Mouse (Mus musculus) cerebellum, adult 18-20 months (tissue): ENCODE measurements around the gene Taf8.

ENCODE experiments used
- DNase-seq, 2 experiments: peaks; one replicate each; pipeline ENCODE4 v3.0.0; 2021

The Taf8 gene

DNA sequence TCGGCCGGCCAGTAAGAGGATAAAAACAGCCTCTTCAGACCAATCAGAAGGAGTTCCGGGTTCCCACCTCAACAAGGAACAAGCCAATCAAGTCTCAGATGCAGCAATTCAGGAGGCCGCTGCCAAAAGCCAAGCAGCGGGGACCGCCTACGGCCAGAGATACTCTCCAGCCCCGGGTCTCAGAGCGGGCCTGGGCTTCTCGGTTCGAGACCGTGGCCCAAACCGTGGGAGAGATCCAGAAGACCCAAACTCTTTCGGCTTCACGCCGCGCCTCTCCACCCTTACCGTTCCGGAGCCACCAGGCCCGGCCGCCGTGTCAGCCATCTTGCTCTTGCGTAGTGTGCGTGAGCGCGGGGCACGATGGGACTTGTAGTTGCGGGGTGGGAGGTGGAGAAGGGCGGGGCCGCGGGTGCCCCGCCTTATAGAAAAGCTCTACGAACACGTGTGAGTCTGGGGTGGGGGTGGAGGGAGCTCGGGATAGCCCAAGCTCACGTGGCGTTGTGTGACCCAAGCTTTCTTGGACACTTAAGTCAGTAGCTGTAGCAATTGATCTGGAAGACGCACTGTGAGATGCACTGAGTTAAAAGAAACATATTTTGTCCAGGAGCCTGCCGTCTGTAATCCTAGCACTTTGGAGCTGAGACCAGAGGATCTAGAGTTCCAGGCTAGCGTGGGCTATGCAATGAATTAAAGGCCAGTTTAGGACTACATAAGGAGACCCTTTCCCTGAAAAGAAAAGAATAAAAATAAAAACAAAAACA is at the start of gene Taf8:
Gene Taf8, minus strand, starts transcription at position 347 of the 761 bp plus-strand sequence.
- DNase-seq = peak; percentile 93

DNA sequence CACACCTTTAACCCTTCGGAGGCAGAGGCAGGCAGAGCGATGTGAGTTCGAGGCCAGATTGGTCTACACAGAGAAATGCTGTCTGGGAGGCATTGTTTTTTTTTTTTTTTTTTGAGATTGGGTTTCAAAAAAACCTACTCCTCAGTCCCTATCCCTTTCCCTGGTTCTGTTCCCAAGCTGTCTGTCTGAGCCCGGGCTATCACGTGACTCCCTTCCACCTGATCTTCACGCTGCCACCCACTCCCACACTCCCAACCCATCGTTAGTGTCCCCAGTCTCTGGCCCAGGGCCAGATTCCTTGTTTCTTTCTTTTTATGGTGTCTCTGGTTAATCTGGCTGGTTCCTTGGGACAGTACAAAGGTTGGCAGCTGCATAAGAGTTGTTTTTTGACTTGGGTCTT is 49.0 kb upstream of the Taf8 start:
- no peak for DNase-seq

DNA sequence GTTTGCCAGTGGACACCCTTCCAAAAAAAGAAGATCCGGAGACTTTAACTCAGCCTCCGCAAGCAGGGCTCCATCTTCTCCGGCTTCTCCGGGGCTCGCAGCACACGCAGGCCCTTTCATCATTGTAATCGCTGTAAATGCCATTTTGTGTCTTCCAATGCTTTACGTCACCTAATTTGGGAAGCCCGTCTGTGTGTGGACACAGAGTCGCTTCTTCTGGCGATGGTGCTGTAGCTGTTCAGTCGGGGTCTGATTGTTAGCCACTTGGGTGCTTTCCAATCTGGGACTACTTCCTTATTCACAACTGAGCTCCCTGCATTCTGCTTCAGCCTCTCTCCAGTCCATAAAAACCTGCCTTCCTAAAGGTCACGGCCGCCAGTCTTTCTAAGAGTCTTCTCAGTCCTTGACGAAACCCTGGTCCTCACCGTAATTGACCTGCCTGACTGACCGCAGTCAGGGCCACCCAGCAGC is 43.8 kb upstream of the Taf8 start:
- no peak for DNase-seq

DNA sequence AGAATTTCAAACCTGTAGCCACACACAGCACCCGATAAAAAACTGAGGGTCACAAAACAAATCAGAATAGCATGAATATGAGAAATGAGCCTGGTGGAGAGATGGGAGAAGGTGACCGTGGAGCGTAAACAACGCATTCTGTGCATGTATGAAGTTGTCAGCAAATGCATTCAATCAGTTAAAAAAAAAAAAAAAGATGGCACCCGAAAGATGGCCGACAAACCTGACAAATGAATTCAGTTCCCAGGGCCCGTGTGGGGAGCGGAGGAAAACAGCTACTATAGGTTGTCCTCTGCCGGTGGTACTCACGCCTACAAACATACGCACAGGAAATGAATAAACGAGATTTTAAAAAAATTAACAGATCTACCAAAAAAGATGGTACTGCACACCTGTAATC is 43.1 kb upstream of the Taf8 start:
- no peak for DNase-seq

DNA sequence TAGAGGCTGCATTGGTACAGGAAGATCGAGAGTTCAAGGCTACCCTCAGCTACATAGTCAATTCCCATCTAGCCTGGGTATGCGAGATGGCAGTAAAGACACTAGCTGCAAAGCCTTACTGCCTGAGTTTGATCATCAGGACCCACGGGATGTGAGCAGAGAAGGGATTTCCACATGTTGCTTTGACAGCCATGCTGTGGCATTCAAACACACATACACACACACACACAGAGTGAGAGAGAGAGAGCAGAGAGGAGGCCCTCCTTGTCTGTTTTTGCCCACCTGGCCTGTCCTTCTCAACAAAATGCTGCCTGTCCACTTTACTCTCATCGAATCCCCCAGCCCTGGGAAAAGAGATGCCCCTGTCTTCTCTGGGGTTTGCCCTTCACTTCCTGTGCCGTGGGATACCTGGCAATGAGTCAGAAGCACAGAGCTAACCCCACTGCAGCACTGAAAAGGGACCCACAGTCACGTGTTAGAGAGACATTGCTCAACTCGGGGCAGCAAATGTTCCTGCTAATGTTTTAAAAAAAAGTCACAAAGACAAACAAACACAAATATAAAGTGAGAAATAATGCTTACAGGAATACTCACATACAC is 41.1 kb upstream of the Taf8 start:
- DNase-seq = no peak

DNA sequence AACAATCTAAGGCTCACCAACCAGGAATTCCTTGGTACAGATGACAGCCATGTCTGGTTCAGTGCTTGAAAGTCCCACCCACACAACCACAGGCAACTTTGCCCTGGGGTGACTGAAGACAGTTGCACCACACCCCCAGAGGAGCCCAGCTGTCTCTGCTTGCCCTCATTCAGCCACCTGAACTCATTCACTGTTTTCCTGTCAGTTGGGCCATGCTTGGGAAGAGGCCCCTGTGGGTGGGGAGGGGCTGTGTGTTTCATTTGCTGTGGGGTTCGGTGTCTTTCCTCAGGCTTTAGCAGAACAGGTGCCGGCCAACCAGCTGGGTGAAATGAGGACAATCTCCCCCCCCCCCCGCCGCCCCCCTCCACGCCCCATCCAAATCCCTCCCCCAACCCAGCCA is 40.0 kb upstream of the Taf8 start:
- DNase-seq = no peak

DNA sequence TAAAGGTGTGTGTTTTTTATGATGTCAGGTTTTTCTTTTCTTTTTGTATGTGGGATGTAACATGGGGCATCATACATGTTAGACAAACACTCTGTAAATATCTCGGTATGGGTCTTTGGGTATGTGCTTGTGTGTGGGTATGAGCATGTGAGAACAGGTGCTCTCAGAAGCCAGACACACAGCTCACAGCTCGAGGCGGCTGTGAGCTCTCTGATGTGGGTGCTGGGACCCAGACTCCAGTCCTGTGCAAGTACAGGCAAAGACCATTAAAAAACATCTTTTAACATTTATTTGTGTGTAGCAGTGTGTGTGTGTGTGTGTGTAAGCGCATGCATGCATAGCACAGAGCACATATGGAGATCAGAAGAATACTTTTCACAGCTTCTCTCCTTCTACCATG is 37.0 kb upstream of the Taf8 start:
- DNase-seq = no peak

DNA sequence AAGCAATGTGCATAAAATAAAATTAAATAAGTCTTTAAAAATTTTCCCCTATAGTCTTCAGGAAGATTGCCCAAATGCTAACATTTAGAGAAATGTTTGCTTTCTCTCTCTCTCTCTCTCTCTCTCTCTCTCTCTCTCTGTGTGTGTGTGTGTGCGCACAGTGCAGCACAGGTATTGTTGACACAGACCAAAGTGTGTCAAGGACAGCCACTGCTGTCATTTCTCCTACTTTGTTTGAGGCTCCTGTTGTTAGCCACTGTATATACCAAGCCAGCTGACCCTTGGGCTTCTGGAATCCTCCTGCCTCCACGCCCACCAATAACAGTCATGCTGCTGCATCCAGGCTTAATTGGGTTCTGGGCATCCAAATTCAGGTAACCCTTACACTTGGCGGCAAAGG is 36.0 kb upstream of the Taf8 start:
- no peak for DNase-seq

DNA sequence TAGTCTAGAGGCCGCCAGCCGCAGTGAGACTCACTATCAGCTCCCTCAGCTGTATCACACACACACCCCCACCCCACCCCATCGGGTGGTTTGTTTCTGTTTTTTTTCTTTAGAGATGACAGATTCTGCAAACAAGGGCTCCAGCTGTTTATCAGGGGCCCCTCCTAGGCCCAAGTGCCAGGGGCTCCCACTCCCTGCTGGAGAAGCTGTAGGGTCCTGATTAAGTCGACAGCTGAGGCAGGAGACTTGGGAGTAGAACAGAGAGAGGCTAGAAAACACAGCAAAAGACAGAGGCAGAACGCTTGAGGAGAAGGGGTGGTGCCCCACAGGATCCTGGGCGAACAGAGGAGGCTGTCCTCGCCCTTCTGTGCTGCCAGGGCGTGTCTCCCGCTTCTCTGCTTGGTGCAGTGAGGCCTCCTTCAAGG is 33.7 kb upstream of the Taf8 start:
- no peak for DNase-seq

DNA sequence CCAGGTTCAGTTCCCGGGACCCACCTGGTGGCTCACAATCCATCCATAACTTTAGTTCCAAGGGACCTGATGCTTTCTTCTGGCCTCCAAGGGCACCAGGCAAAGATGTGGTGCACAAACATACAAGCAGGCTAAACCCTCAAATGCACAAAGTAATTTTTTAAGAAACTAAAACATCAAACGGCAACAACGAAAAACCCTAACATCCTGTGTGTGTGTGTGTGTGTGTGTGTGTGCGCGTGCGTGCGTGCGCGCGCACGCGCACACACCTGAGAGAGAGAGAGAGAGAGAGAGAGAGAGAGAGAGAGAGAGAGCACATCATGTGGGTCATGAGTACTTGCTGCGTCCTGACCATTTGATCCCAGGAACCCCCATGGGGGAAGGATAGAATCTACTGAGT is 31.6 kb upstream of the Taf8 start:
- no peak for DNase-seq

DNA sequence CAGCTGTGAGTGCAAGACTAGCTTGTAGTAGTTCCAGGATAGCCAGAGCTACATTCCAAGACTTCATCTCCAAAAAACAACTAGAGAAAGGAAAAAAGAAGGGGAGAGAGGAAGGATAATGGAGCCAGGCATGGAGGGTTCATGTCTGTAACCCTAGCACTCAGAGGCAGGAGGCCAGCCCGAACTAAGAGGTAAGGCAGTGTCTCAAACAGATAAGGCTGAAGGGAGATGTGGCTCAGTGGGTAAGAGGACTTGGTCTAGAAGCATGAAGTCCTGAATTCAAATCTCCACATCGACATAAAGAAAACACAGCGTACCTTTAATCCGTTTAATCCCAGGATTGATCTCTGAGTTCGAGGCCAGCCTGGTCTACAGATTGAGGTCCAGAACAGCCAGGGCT is 30.3 kb upstream of the Taf8 start:
- no peak for DNase-seq

DNA sequence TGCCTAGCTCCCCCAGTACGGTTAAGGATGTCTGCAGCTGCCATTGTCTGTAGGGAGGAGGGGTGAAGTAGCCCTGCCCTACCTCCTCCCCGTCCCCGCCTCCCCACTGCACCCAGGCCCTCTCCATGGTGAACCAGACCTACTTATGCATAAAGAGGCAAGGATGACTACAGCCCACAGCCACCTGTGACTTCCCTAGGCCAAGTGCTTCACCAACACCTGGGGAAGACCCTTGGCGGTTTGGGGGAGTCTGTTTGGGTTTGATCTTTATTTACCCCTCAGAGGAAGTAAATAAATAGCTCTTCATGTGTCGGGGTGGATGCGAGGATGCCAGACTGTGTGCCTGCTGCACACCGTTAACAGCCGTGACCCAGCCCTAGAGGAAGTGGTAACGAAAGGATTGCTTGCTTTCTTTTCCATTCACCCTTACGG is 29.3 kb upstream of the Taf8 start:
- DNase-seq = no peak

DNA sequence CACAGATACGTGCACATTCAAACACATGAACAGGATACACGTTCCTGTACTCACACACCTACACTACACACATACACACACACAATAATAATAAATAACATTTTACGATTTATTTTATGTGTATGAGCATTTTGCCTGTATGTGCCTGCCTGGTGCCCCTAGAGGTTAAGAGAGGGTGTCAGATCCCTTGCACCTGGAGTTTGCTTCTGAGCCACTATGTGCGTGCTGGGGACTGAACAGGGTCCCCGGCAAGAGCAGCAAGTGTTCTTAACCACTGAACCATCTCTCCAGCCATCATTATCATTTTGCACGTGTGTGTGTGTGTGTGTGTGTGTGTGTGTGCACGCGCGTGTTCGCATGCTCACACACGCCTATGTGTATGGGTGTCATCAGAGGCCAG is 27.5 kb upstream of the Taf8 start:
- DNase-seq = no peak

DNA sequence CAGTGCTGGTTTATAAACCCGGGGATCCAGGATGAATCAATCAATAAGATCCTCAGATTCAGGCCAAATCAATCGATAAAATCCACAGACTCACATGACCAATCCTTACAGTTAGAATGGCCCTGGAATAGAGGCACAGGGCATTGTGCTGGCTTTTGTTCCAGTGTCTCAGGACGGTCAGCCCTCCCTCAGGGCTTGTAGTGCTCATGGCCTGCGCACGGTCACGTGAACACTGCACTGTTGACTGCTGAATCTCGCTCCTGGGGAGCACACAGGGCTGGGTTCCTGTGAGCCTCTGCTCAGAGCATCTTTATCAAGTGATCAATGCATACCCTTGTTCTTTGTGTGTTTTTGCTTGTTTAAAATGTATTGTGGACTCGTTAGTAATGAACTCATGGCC is 26.8 kb upstream of the Taf8 start:
- no peak for DNase-seq

DNA sequence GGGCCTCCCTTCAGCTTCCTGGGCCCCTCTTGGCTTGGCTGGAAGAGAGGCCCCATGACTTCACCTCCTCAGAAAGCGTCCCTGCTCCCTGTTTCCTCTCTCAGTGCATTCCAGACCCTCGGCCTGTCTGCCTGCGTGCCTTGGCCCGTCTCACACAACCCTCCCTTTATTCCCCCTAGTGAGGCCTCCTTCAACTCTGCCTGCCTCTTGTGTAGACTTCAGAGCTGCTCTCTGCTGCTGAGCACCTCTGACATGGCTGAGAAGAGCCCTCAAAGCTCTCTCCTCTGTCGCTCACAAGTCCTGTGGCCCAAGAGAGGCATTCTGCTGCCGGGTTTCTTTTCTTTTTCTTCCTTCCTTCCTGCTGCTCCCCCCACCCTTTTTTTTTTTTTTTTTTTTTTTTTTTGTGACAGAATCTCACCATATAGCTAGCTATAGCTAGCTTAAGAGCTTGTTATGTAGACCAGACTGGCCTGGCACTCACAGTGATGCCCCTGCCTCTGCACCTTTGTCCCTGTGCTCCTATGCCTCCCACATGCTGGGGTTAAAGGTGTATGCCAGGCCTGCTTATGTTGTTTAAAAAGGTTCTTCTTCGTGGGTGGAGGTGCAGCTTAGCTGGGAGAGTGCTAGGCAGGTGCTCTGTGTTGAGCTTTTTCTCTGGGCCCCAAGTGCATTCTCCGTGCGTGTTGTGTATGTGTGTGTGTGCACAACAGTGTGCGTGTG is 25.6 kb upstream of the Taf8 start:
- DNase-seq = no peak

DNA sequence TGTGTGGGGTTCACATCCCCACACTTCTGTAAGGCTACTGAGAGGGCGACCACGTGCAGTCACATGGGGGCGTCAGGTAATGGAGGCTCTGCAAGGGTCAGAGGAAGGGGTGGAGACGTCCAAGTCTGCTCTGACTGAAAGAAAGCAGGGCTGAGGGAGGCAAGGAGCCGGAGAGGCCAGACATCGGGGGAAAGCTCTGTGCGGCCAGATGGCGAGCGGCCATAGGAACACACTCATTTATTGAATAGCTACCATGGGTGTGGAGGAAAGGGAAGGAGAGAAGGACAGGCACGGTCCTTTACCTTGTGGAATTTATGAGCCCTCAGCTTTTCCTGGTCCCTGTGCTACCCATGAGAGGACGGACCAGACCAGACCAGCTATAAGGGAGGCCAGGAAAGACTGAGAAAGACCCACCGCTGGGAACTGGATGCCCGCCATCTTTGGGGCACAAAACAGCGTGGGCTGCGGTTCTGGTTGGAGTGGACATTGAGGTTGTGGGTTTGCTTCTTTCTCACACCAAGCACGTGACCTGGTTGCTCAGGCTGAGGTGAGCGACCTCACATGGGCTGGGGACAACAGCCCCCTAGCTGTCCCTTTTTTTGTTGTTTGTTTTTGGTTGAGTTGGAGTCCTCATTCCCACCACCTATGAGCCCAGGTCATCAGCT is 24.9 kb upstream of the Taf8 start:
- no peak for DNase-seq

DNA sequence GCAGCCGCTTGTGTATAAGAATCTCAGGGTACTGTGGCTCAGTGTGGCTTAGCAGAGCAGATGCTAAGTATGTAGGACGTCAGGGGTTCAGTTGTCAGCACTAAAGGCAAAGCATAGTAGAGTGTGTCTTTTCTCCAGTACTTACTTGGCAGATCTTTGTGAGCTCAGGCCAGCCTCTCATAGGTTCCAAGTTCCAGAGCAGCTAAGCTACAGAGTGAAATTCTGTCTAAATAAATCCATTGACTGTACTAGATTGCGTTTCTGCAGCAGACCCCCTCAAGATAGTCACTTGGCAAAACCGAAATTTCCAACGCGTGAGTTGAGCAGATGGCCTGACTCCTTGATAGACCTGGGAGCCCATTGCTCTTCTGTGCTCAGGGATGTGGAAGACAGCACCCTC is 22.9 kb upstream of the Taf8 start:
- no peak for DNase-seq

DNA sequence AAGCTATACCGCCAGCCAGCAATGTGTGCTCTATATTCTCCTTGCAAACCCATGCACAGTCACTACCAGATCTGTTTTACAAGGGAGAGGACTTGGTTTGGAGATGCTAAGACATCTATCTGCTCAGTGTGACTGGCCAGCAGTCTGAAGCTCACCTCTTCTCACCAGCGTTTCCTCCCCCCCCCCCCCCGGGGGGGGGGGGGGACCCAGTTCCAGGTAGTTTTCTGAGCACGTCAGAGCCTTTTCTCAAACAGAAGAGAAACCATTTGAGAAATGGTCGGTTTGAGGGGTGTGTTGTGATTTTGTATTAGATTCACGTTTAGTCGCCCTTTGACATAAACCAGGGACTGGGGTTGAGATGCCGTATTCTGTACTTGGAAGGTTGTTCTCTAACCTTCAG is 22.0 kb upstream of the Taf8 start:
- no peak for DNase-seq

DNA sequence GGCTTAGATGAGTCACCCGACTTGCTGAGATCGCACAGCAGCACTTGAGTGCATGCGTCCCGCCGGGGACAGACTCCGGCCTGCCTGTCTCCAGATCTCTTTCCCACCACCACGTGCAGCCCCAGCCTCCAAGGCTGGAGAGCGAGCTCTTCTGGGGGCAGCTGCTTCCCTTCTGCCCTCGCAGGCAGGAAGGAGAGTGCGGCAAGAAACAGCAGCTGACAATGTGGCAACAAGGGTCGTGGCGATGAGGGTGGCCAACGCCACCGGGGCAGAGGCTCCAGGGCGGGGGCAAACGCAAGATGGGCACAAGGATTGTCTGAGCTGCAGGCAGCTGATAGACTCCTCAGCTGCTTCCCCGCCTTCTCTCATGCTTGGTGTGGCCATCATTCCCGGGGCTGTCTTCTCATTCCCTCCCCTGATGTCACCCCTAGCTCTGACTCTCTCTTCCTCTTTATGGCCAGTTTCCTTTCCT is 21.2 kb upstream of the Taf8 start:
- no peak for DNase-seq

DNA sequence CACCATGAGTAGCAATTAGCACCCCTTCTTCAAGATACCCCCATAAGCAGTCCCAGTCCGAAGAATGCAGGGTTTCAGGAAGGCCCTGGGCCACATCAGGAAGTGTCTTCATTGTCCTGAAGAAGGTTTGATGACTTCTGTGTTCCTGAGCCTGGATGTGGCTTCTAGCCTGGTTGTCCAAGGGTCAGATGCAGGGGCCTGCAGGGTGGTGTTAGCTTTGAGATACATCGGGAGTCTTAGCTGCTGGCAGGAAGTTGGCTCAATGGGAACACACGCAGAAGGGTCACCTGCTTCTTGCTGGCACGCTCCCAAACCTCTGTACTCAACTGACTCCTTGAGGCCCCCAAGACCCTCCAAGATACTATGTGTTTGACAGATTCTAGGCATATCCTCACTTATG is 20.4 kb upstream of the Taf8 start:
- no peak for DNase-seq

DNA sequence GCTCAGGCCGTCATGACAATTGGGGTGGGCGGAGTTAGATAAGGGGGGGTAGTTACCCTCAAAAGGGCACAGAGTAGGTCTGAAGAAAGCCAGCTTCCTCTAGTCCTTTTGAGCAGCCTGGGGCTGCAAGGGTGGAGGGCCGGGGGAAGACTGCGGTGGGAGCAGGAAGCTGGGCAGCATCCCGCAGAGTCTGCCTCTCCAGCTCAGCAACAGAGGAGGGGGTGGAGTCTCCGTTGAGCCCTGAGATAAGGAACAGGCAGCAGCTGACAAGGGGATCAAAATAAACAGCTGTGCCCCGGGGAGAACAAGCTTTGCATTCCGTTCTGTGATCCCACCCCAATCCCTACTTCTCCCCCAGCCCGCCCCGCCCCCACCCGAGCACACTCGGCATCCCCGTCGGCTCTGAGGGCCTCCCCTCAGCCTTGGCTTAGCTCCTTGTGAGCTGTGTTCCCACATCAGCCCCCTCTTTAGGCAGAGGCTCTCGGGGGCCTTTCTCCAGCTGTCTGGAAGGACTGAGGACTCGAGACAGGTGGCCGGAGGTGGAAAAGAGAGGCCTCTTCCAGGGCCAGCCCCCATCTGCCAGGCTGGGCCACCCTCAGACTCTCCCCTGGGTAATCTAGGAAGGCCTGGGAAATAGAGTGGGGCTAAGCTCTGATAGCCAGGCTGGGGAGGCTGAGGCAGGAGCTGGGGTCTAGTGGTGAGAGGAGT is 19.6 kb upstream of the Taf8 start:
- DNase-seq = no peak

DNA sequence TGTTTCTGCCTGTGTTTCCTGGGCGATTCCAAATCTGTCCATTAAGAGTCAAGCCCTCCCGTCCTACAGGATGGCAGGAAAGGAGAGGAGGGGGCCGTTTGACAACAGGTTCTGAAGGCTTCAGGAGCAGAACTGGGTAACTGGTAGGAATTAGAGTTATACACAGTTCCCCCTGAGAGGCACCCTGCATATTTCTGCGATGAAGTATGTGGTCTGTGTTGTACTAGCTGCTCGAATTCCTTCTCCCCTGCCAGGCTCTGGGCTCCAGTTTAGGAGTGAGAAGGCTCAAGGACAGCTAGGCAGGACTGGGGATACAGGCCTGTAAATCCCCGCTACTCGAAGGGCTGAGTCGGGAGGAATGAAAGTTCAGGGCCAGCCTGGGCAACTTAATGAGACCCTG is 16.1 kb upstream of the Taf8 start:
- DNase-seq = no peak

DNA sequence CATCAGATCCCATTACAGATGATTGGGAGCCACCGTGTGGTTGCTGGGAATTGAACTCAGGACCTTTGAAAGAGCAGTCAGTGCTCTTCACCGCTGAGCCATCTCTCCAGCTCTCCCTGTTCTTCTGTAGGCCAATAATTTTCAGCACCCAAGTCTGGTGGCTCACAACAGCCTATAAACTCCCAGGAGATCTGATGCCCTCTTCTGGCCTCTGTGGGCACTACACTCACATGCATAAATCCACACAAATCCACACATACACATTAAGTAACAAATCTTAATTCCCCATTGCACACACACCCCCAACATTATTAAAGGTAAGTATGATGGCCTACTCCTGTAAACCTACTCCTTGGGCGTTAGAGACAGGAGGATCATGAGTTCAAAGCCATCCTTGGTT is 14.1 kb upstream of the Taf8 start:
- DNase-seq = no peak
